Mouse (Mus musculus): ENCODE data around the gene Tnfaip8l1. TPM values are rescaled to one million over a fixed set of nuclear protein-coding genes. Genes with fewer than 3 reads are reported as not detected.

The Tnfaip8l1 gene
- 6.7 and 9.2 TPM in 2 replicates for polyA plus RNA-seq (2015; fragmentation: Nextera tagmentation; extraction: Ambion mirVana)

DNA sequence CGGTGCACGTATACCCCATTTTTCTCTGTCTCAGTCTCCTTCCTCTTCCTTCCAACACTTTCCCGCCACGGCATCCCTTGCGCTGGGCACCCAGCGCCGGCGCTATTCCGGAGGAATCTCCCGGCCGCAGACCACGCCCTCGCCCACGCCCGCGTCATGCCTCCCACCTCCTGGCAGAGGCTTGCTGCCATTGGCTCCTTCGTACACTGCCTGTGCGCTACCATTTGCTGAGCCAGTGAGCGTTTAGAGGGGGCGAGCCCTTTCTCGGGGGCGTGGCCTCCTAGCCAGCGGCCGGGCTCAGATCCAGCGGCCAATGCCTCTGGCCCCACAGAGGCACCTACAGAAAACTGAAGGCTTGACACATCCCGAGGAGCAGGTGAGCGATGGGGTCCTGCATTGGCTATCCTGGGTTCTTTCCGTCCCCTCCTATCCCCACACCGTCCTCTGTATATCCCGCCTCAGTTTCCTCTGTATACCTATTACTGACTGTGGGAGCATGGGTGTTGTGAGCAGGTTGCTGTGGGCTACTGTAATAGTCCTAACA is at the start of gene Tnfaip8l1:
Tnfaip8l1 (plus strand) TSS at position 247 of the 544 bp plus-strand sequence.
- Histone ChIP-seq H3K9me3 (replicated peaks) (no peaks in the 10 kb centered on the region), H3K4me1 (replicated peaks) (peaks cover 27% of the 10 kb centered on the region), H3K9ac (peak within 1 kb of the TSS; percentile 42), H3K27ac (peak within 1 kb of the TSS; percentile 16; the same call in 1 of the 2 replicates), H3K36me3 (no peaks in the 10 kb centered on the region), H3K27me3 (peaks cover 20% of the 10 kb centered on the region), H3K4me2 (peak within 1 kb of the TSS; percentile 76), H3K4me3 (peak within 1 kb of the TSS; percentile 53)
- ATAC-seq (replicated peaks; ENCODE audit: insufficient number of reproducible peaks, insufficient read depth, low FRiP score, low read depth): peak; percentile 97
- under 1% methylated on average over 30 of the region's 30 CpGs for WGBS

DNA sequence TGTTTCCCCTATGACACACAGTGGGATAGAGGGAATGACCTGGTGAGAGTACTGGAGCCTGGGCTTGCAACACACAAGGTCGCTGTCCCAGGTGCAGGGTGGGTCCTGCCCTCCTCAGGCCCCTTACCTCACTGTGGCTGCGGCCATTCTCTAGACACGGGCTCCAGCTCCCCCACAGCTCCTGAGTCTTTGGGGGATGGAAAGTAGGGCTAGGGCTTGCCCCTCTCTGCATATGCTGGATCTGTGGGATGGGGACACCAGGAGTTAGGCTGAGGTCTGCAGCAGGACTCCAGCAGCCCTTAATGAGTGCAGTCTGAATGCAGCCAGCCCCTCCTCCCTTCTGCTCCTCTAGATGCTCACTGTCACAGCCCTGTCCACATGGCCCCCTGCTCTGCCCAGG is 49.5 kb upstream of the Tnfaip8l1 start:
- H3K9me3 ChIP-seq (replicated peaks): no peaks in the 10 kb centered on the region
- no peak overlapping the region for H3K9ac ChIP-seq
- H3K36me3 ChIP-seq: no peaks in the 10 kb centered on the region
- peaks cover 19% of the 10 kb centered on the region for H3K27me3 ChIP-seq
- H3K4me2 ChIP-seq: no peak overlapping the region
- no peak overlapping the region for H3K4me3 ChIP-seq
- WGBS: 71% methylated on average over 3 of the region's 3 CpGs
- peaks cover 27% of the 10 kb centered on the region for H3K4me1 ChIP-seq (replicated peaks)
- H3K27ac ChIP-seq: no peak overlapping the region
- ATAC-seq (replicated peaks; ENCODE audit: insufficient number of reproducible peaks, insufficient read depth, low FRiP score, low read depth): no peak

DNA sequence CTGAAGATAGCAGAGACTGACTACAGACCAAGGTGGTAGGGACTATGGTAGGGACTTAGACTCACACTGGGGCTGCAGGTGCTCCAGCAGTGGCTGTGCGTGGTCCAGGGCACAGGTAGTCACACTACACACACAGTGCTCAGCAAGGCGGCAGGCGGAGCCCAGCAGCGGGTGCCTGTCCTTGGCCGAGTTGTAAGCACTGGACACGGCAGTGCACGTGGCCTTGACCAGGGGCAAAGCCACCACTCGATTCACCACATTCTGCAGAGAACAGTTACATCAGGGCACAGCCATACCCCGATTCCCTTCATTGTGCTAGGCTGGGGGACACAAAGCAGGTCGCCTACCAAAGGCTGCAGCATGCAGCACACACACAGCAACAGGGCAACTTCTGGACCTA is 46.1 kb upstream of the Tnfaip8l1 start:
- no peak overlapping the region for H3K4me3 ChIP-seq
- peaks cover 22% of the 10 kb centered on the region for H3K4me1 ChIP-seq (replicated peaks)
- 70% methylated on average over 10 of the region's 10 CpGs for WGBS
- no peak overlapping the region for H3K9ac ChIP-seq
- H3K4me2 ChIP-seq: no peak overlapping the region
- H3K9me3 ChIP-seq (replicated peaks): no peaks in the 10 kb centered on the region
- H3K36me3 ChIP-seq: no peaks in the 10 kb centered on the region
- no peak overlapping the region for H3K27ac ChIP-seq
- H3K27me3 ChIP-seq: peaks cover 46% of the 10 kb centered on the region
- no peak for ATAC-seq (replicated peaks; ENCODE audit: insufficient number of reproducible peaks, insufficient read depth, low FRiP score, low read depth)

DNA sequence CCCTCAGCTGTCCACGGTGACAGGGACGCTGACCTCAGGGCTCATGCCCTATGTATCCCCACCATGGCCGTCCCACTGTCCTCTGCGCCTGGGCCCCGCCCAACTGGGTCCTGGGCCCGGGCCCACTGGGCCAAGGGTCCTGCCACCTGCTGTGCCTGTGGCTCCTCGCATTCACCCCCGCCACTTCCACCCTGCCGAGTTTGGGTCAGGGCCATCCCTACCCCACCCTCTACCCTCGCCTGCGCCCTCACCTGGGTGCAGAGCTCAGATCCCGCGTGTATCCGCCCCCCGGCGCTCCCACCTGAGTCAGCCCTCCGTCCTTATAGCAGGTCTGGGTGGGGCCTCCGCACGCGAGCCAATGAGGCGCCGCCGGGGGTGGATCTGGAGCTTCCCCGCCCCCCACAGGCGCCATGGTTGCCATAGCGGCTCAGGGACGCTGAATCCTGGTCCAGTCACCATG is 45.0 kb upstream of the Tnfaip8l1 start, which contains the start of gene Plin5:
Plin5 (minus strand) TSS at position 346 of the 460 bp plus-strand sequence.
- H3K4me1 ChIP-seq (replicated peaks): peaks cover 22% of the 10 kb centered on the region
- H3K9ac ChIP-seq: peak within 1 kb of the TSS; percentile 44; the same call in 1 of the 2 replicates
- peak; percentile 40; the same call in 1 of the 2 replicates for ATAC-seq (replicated peaks; ENCODE audit: insufficient number of reproducible peaks, insufficient read depth, low FRiP score, low read depth)
- WGBS: 3% methylated on average over 27 of the region's 27 CpGs
- H3K4me3 ChIP-seq: peak within 1 kb of the TSS; percentile 44
- H3K27me3 ChIP-seq: peaks cover 57% of the 10 kb centered on the region
- H3K4me2 ChIP-seq: peak within 1 kb of the TSS; percentile 73
- no peak within 1 kb of the TSS for H3K27ac ChIP-seq
- peaks cover 2% of the 10 kb centered on the region; the same call in 1 of the 2 replicates for H3K9me3 ChIP-seq (replicated peaks)
- H3K36me3 ChIP-seq: no peaks in the 10 kb centered on the region

DNA sequence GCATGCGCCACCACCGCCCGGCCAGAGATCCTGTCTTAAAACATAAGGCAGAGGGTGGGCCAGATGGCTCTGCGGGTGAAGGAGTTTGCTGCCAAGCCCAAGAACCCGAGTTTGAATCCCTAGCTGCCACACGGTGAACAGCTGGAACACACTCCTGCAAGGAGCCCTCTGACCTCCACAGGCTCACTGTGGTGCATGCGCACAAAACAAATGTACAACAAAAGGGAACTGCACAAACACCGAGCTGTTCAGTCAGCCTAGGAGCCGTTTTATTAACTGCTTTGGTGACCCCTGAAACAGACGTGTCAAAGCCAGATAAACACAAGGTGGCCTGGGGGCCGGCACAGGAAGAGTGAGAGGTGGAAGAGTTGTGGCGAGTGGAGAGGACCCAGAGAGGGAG is 42.8 kb upstream of the Tnfaip8l1 start:
- Histone ChIP-seq H3K27ac (no peak overlapping the region), H3K9ac (no peak overlapping the region), H3K4me2 (peak overlapping the region; percentile 64), H3K9me3 (replicated peaks) (peaks cover 7% of the 10 kb centered on the region; the same call in 1 of the 2 replicates), H3K4me1 (replicated peaks) (peaks cover 29% of the 10 kb centered on the region), H3K27me3 (peaks cover 78% of the 10 kb centered on the region), H3K4me3 (peak overlapping the region; percentile 40), H3K36me3 (no peaks in the 10 kb centered on the region)
- ATAC-seq (replicated peaks; ENCODE audit: insufficient number of reproducible peaks, insufficient read depth, low FRiP score, low read depth): no peak
- 34% methylated on average over 12 of the region's 12 CpGs for WGBS

DNA sequence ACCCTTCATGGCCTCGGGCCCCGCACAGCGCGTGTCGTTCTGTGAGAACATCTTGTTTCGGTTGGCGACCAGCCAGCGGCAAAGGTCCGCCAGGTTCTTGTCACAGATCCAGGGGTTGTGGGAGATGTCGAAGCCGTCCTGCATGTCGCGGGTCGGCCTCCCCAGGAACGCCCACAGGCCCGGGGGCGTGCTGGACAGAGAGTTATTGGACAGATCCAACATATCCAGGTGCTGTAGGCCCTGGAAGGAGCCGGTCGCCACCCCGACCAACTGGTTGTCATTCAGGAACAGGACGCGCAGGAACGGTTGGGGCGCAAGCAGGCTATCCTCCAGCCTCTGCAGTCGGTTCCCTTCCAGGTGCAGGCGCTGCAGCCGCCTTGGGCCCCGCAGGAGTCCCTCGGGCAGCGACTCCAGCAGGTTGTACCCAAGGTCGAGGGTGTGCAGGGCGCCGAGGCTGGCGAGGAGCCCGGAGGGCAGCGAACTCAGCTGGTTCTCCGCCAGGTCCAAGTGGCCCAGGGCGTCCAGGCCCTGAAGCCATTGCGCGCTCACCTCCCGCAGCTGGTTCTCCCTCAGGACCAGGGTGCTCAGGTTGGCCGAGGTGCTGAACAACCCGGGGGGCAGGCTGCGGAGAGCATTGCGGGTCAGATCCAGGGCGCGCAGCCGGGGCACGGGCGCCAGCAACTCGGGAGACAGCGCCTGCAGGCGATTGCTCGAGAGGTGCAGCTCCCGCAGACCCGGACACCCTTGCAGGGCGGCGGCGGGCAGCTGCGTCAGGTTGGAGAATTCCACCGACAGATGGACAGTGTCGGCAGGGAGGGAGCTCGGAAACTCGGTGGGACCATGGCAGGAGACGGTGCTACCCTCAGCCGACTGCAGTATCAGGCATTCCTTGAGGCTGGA is 42.0 kb upstream of the Tnfaip8l1 start:
- Histone ChIP-seq H3K27me3 (peaks cover 81% of the 10 kb centered on the region), H3K4me2 (peak overlapping the region; percentile 64)

DNA sequence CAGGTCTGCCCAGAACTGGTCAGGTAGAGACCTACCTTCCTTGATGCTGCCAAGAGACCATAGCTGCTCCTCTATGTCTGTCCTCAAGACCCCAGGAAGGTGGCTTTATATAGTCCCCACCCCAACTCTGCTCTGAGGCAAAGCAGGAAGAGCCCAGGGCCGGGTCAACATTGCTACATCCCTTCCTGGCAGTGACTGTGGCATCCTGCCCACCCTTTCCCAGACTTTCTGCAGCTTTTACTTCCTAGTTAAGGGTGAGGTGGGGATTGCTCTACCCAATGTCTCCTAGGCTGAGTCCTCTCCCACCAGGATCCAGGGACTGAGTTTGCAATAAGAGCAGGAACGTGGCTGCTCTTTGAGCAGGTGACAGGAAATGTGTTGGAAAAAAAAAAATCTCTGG is 40.5 kb upstream of the Tnfaip8l1 start, which contains the start of gene Lrg1:
Lrg1 (minus strand) TSS at position 176 of the 400 bp plus-strand sequence.
- H3K27me3 ChIP-seq: peaks cover 78% of the 10 kb centered on the region
- no peaks in the 10 kb centered on the region for H3K36me3 ChIP-seq
- WGBS: 49% methylated on average over 2 of the region's 2 CpGs
- no peak within 1 kb of the TSS for H3K27ac ChIP-seq
- H3K4me3 ChIP-seq: peak within 1 kb of the TSS; percentile 40; the same call in 1 of the 2 replicates
- peaks cover 32% of the 10 kb centered on the region for H3K4me1 ChIP-seq (replicated peaks)
- peaks cover 7% of the 10 kb centered on the region; the same call in 1 of the 2 replicates for H3K9me3 ChIP-seq (replicated peaks)
- no peak within 1 kb of the TSS for H3K9ac ChIP-seq
- no peak for ATAC-seq (replicated peaks; ENCODE audit: insufficient number of reproducible peaks, insufficient read depth, low FRiP score, low read depth)
- peak within 1 kb of the TSS; percentile 64 for H3K4me2 ChIP-seq

More for the DNA sequence above, 42.0 kb upstream of the Tnfaip8l1 start:
- H3K9ac ChIP-seq: peak overlapping the region; percentile 26
- WGBS: 3% methylated on average over 66 of the region's 66 CpGs
- H3K4me3 ChIP-seq: peak overlapping the region; percentile 40
- peaks cover 32% of the 10 kb centered on the region for H3K4me1 ChIP-seq (replicated peaks)
- no peaks in the 10 kb centered on the region for H3K36me3 ChIP-seq
- H3K9me3 ChIP-seq (replicated peaks): peaks cover 7% of the 10 kb centered on the region; the same call in 1 of the 2 replicates
- peak; percentile 42; the same call in 1 of the 2 replicates for ATAC-seq (replicated peaks; ENCODE audit: insufficient number of reproducible peaks, insufficient read depth, low FRiP score, low read depth)
- H3K27ac ChIP-seq: no peak overlapping the region

DNA sequence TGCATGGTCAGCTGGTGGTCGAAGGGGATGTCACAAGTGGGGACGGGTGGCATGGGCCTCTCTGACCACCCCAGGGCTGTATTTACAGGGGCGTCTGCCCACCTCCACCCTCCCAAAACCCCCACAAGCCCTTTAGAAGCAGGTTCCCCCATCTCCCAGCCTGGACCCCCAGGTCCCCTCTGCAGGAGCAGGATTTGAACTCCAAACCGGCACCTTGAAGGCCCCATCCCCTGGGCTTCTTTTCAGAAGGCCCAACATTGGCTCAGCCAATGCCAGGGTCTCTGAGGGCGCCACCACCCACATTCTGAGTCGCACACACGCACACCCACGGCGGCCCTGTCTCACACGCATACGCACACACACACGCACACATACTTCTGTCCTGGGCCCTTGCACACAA is 39.1 kb upstream of the Tnfaip8l1 start:
- Histone ChIP-seq H3K4me1 (replicated peaks) (peaks cover 25% of the 10 kb centered on the region), H3K9ac (no peak overlapping the region), H3K9me3 (replicated peaks) (peaks cover 7% of the 10 kb centered on the region; the same call in 1 of the 2 replicates), H3K4me2 (no peak overlapping the region), H3K36me3 (no peaks in the 10 kb centered on the region), H3K27me3 (peaks cover 72% of the 10 kb centered on the region), H3K27ac (no peak overlapping the region), H3K4me3 (no peak overlapping the region)
- 87% methylated on average over 12 of the region's 12 CpGs for WGBS
- no peak for ATAC-seq (replicated peaks; ENCODE audit: insufficient number of reproducible peaks, insufficient read depth, low FRiP score, low read depth)

DNA sequence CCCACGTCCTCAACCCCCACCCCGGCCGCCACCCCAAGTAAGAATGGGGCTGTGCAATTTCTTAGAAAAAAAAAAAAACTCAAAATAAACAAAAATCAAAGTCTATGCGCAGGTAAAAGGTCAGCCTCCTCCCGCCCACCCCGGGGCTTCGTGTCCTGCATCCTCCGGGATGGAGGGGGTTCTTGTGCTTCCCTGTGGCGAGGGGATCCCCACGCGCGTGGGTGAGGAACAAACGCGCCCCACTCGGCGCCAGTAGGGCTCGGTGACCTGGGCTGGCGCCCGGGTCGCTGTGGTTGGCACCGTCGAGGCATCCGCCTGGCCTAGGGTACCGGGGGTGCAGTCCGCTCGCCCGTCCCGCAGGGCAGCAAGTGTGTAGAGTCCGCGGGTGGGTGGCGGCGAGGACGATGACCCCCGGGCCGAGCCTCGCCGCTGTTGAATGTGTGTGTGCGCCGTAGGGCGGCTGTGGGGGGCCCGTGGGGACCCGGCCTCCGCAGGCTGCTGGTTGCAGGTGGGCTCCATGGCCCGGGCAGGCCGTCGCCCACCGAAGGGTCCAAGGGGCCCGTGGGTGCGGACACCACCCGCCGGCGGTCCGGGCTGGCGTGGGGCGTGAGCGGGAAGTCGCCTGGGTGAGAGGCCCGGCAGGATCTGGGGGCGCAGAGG is 38.5 kb upstream of the Tnfaip8l1 start:
- peaks cover 66% of the 10 kb centered on the region for H3K27me3 ChIP-seq
- H3K9ac ChIP-seq: peak overlapping the region; percentile 57
- no peak for ATAC-seq (replicated peaks; ENCODE audit: insufficient number of reproducible peaks, insufficient read depth, low FRiP score, low read depth)
- WGBS: 37% methylated on average over 59 of the region's 59 CpGs
- H3K27ac ChIP-seq: no peak overlapping the region
- peaks cover 7% of the 10 kb centered on the region; the same call in 1 of the 2 replicates for H3K9me3 ChIP-seq (replicated peaks)
- no peaks in the 10 kb centered on the region for H3K36me3 ChIP-seq
- peak overlapping the region; percentile 50 for H3K4me3 ChIP-seq
- H3K4me1 ChIP-seq (replicated peaks): peaks cover 25% of the 10 kb centered on the region
- H3K4me2 ChIP-seq: peak overlapping the region; percentile 89

DNA sequence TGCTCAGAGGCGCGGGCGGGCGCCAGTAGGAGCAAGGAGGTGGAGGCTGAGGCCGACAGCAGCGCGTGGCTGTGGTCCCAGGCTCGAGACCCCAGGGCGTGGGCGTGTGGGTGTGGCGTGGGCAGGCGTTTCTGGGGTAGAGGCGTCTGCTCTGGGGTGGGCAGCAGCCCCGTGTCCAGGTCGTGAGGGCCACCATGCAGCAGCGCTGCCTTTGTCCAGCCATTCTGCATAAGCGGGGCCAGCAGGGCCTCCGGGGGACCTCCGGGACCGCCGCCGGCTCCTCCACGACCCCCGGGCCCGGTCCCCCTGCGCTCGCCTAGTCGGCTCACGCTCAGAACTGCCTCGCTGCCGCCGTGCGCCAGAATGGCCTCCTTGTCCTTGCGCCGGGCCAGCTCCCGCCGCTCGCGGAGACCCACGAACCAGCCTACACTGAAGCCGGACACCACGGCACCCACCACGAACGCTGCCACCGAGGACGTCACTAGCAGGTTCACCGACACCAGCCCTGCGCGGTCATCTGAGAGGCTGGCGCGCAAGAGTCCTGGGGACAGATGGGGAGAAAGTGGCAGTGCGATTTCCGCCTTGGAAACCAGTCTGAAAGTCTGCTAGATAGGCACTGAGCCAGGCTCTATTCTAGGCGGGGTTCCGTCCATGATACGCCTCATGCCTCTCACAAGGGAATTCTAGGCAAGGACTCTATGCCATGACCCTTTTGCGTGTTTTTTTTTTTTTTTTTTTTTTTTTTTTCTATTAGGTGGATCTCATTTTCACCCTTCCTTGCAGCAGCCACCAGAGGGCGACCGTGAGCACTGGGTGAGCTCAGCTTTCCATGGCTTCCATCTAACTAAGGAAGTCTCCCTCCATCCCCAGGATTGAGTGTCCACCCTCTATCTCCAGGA is 37.7 kb upstream of the Tnfaip8l1 start:
- WGBS: 9% methylated on average over 59 of the region's 59 CpGs
- no peak for ATAC-seq (replicated peaks; ENCODE audit: insufficient number of reproducible peaks, insufficient read depth, low FRiP score, low read depth)
- H3K4me3 ChIP-seq: peak overlapping the region; percentile 50
- H3K27me3 ChIP-seq: peaks cover 61% of the 10 kb centered on the region
- H3K27ac ChIP-seq: no peak overlapping the region
- H3K9me3 ChIP-seq (replicated peaks): peaks cover 7% of the 10 kb centered on the region; the same call in 1 of the 2 replicates
- H3K36me3 ChIP-seq: no peaks in the 10 kb centered on the region
- peak overlapping the region; percentile 57 for H3K9ac ChIP-seq
- H3K4me1 ChIP-seq (replicated peaks): peaks cover 22% of the 10 kb centered on the region
- H3K4me2 ChIP-seq: peak overlapping the region; percentile 89

Data from heart, embryonic 15.5 days (tissue).